Mouse (Mus musculus): ENCODE data around the gene Klra10.
"Not testable (repeated sequence)": the region's sequence is repeated elsewhere in the genome, so short reads cannot be mapped to it uniquely, and the experiment has no call there.

Gene Klra10

GRCm38 (mm10) chr6:130281828-130282227 is at the start of gene Klra10:
Gene Klra10, minus strand, starts transcription at chr6:130281928.
- DNase-seq (ENCODE audit: low read depth) = not testable (repeated sequence)

- no peak for DNase-seq (ENCODE audit: low read depth)
Observed at GRCm38 (mm10) chr6:130287984-130288649, 6.4 kb upstream of the Klra10 start.

GRCm38 (mm10) chr6:130255326-130255725 is 26.4 kb downstream of the Klra10 start:
- DNase-seq (ENCODE audit: low read depth) = no peak

DNA sequence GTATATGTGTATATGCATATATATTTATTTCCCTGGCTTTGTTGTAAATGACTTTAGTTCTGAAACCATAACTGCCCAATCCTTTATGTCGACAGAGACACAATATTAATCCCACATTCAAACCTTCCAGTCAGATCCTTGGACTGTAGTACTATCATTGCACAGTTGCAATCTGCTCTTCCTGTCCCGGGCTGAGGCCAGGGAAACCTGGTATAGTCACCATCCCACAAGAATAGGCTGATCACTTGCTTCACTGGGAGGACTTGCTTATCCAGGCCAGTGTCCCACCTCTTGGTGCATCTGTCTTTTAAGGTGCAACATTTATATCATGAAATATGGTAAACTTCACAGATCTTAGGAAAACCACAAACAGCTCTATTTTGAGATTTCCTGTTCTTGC is 44.2 kb downstream of the Klra10 start:
- no peak for DNase-seq (ENCODE audit: low read depth)

DNA sequence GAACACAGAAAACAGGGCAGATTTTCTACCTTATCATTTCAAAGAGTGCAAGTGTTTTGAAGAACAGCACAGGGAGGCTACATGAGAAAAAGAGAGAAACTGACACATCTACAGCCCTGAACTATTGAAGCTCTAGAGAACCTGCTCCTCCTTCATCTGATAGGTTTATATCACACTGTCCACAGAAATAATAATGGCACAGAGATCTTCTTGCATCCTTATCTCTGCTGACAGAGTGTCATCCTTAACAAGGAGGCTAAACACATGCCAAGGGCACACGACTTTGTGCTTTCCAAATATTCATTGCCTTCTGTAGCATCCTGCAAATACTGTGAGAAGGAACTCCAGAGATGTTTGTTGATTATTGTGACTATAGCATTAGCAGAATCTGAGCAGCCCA is 45.1 kb downstream of the Klra10 start:
- DNase-seq (ENCODE audit: low read depth) = no peak

DNA sequence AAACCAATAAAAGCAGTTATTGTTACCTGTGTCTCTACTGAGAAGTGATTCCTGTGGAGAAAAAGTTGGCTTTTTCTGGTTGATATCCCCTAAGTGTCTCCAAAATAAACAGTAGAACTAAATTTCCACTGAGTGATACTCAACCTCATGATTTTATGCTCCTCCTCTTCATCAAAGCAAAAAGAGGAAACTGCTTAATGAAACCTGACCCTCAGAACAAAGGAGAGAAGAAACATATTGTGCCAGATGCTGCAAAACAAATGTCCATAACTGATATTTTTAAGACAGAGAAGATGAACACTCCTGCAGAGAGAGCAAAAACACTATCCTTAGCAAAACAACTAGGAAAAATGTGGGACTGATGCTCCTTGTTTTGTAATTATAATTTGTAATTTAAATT is 48.5 kb downstream of the Klra10 start, which contains the start of gene Klra7:
Gene Klra7 (minus strand): TSS at position 101 of the 400 bp plus-strand sequence.
- DNase-seq (ENCODE audit: low read depth) = no peak

Measured in NIH3T3 (cell line).